Mouse (Mus musculus): ENCODE measurements around the gene Slc7a14. TPM values are rescaled to one million over a fixed set of nuclear protein-coding genes. Genes with fewer than 3 reads are reported as not detected.

Gene Slc7a14
- polyA plus RNA-seq, 1 experiment, result 0.05 TPM

- 82% methylated on average over 4 of the region's 4 CpGs for WGBS
- DNase-seq, result no peak
- Histone ChIP-seq H3K4me1 (ENCODE audit: control insufficient read depth, insufficient read depth, low read length) (no peaks in the 10 kb centered on the region), H3K4me3 (replicated peaks; ENCODE audit: extremely low read depth, low read depth, low read length) (no peak overlapping the region)
- TF ChIP-seq POLR2A (IDR thresholded peaks at IDR 0.05; ENCODE audit: borderline replicate concordance, extremely low read depth, low read depth, low read length) (no peak), CTCF (IDR thresholded peaks at IDR 0.05; ENCODE audit: insufficient read depth, low read length) (no peak)
Measured at GRCm38 (mm10) chr3:31220040-31220439, 90.1 kb downstream of the Slc7a14 start.

DNA sequence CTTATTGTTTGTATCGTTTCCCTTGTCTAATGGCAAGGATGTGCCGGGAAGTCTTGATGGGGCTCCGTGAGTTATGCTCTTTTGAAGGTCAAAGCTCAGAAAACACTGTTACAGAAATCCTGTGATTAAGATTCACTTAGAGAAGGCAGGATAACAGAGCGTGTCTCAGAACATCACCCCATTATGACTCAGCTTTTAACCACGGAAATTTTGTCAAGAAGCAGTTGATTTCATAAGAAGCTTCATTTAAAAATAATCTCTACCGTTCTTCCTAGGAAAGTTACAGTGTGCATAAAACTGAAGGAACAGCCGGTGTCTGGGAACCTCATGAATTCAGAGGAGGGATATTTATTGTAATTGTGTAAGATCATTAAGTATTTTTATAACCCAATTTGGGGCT lies 90.7 kb downstream of the Slc7a14 start:
- WGBS, result 63% methylated on average over 7 of the region's 7 CpGs
- no peak for TF ChIP-seq CTCF (IDR thresholded peaks at IDR 0.05; ENCODE audit: insufficient read depth, low read length)
- no peak for TF ChIP-seq POLR2A (IDR thresholded peaks at IDR 0.05; ENCODE audit: borderline replicate concordance, extremely low read depth, low read depth, low read length)
- H3K4me1 ChIP-seq (ENCODE audit: control insufficient read depth, insufficient read depth, low read length), result no peaks in the 10 kb centered on the region
- no peak overlapping the region for H3K4me3 ChIP-seq (replicated peaks; ENCODE audit: extremely low read depth, low read depth, low read length)
- DNase-seq, result no peak

- WGBS, result 71% methylated on average over 10 of the region's 10 CpGs
- DNase-seq, result no peak
- no peak overlapping the region for H3K4me3 ChIP-seq (replicated peaks; ENCODE audit: extremely low read depth, low read depth, low read length)
- H3K4me1 ChIP-seq (ENCODE audit: control insufficient read depth, insufficient read depth, low read length), result no peaks in the 10 kb centered on the region
- no peak for TF ChIP-seq POLR2A (IDR thresholded peaks at IDR 0.05; ENCODE audit: borderline replicate concordance, extremely low read depth, low read depth, low read length)
- no peak for TF ChIP-seq CTCF (IDR thresholded peaks at IDR 0.05; ENCODE audit: insufficient read depth, low read length)
Measured at GRCm38 (mm10) chr3:31217523-31217922, 92.7 kb downstream of the Slc7a14 start.

DNA sequence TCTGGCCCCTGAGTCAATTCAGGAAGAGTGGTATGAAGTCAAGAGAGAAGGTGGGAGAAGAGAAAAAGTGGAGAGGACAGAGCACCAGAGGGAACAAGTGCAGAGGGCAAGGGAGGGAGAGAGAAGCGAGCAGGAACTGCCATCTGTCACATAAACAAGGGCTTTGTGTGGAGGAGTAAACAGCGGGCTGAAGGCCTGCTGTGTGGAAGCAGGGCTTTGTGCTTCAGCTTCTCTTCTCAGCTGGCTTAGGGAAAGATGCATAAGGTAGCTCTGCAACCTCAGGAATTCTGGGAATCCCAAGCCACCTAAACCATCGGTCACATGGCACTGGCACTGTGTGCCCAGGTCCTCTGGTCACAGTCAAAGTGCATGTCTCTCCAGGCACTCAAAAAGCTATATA lies 96.4 kb downstream of the Slc7a14 start:
- TF ChIP-seq POLR2A (IDR thresholded peaks at IDR 0.05; ENCODE audit: borderline replicate concordance, extremely low read depth, low read depth, low read length) (no peak), CTCF (IDR thresholded peaks at IDR 0.05; ENCODE audit: insufficient read depth, low read length) (no peak)
- 46% methylated on average over 3 of the region's 3 CpGs for WGBS
- no peaks in the 10 kb centered on the region for H3K4me1 ChIP-seq (ENCODE audit: control insufficient read depth, insufficient read depth, low read length)
- no peak for DNase-seq
- H3K4me3 ChIP-seq (replicated peaks; ENCODE audit: extremely low read depth, low read depth, low read length), result no peak overlapping the region

DNA sequence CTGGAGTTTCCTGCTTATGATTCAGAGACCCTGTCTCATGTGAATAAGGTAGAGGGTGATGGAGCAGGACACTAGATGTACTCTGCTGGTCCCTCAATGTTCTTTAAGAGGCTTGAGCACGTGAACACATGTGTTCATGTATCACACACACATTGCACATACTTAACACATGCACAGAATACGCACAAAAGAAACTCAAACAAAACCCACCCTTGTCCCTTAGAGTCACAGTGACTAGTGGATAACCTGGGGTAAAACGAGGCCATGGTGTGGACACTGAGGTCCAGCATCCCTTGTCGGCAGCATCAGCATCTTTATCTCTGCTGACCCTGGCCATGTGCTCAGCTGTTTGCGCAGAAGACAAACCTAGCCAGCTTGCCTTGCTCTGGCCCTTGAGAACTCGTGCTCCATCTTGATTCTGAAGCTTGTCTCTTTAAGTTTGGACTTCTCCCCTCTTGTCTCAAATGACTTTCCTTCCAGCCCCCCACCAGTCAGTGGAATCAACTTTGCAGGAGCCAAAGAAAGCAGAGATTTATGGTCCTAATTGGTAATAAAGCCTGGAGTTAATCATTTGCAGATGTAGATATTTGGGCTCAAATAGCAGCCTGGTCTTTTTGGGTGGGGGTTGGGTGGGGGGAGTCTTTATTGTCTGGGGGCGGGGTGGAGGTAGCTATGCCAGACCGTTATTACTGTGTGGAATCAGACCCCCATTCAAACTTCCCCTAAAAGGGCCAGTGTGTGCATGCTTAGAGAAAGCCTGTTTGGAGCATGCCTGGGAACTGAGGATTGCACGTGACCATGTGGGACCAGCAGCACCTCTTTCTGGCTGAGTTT lies 97.8 kb downstream of the Slc7a14 start:
- TF ChIP-seq POLR2A (IDR thresholded peaks at IDR 0.05; ENCODE audit: borderline replicate concordance, extremely low read depth, low read depth, low read length) (no peak), CTCF (IDR thresholded peaks at IDR 0.05; ENCODE audit: insufficient read depth, low read length) (no peak)
- no peak overlapping the region for H3K4me3 ChIP-seq (replicated peaks; ENCODE audit: extremely low read depth, low read depth, low read length)
- no peak for DNase-seq
- 50% methylated on average over 9 of the region's 9 CpGs for WGBS
- H3K4me1 ChIP-seq (ENCODE audit: control insufficient read depth, insufficient read depth, low read length), result no peaks in the 10 kb centered on the region

GRCm38 (mm10) chr3:31209001-31209400 lies 101.2 kb downstream of the Slc7a14 start:
- WGBS, result 22% methylated on average over 19 of the region's 19 CpGs
- Histone ChIP-seq H3K4me1 (ENCODE audit: control insufficient read depth, insufficient read depth, low read length) (no peaks in the 10 kb centered on the region), H3K4me3 (replicated peaks; ENCODE audit: extremely low read depth, low read depth, low read length) (no peak overlapping the region)
- no peak for DNase-seq
- TF ChIP-seq CTCF (IDR thresholded peaks at IDR 0.05; ENCODE audit: insufficient read depth, low read length), result no peak

GRCm38 (mm10) chr3:31208458-31208994 lies 101.7 kb downstream of the Slc7a14 start:
- no peak for TF ChIP-seq CTCF (IDR thresholded peaks at IDR 0.05; ENCODE audit: insufficient read depth, low read length)
- Histone ChIP-seq H3K4me3 (replicated peaks; ENCODE audit: extremely low read depth, low read depth, low read length) (no peak overlapping the region), H3K4me1 (ENCODE audit: control insufficient read depth, insufficient read depth, low read length) (no peaks in the 10 kb centered on the region)
- no peak for DNase-seq
- WGBS, result 16% methylated on average over 6 of the region's 6 CpGs

DNA sequence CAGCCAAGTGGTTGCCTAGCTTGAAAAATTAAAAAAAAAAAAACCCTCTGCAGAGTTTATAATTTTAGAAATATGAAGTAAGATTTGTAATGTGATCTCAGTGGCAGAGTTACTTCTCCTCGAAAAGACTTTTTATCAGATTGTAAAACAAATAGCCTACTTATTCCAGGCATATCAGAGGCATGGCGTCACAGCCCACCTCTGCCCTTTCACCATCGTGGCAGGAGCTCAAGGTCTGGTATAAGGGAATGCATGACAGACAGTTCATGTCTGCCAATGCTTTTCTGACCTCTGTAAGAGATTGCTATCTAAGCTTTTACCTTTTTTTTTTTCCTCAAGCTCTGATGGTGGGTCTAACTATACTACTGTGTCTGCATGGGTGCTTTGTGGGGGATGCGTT lies 102.1 kb downstream of the Slc7a14 start:
- Histone ChIP-seq H3K4me3 (replicated peaks; ENCODE audit: extremely low read depth, low read depth, low read length) (no peak overlapping the region), H3K4me1 (ENCODE audit: control insufficient read depth, insufficient read depth, low read length) (no peaks in the 10 kb centered on the region)
- TF ChIP-seq POLR2A (IDR thresholded peaks at IDR 0.05; ENCODE audit: borderline replicate concordance, extremely low read depth, low read depth, low read length) (no peak), CTCF (IDR thresholded peaks at IDR 0.05; ENCODE audit: insufficient read depth, low read length) (no peak)
- WGBS, result 29% methylated on average over 4 of the region's 4 CpGs
- no peak for DNase-seq

DNA sequence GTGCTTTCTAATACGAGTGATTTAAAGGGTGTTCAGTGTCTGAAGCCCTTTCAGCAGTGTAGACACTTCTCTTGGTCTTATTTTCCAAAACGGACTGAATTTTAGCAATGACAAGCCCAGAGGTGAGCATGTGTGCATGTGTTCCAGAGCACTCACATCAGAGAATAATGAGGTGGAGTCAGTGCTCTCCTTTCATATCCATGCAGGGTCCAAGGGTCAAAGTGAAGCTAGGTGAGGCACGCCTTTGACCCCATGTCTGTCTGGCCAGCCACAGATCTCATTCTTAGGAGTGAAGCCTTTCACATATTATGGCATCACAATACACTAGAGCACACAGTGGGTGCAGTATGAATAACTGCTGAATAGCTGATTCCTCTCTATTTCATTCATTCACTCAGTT lies 105.0 kb downstream of the Slc7a14 start:
- Histone ChIP-seq H3K4me3 (replicated peaks; ENCODE audit: extremely low read depth, low read depth, low read length) (no peak overlapping the region), H3K4me1 (ENCODE audit: control insufficient read depth, insufficient read depth, low read length) (no peaks in the 10 kb centered on the region)
- TF ChIP-seq CTCF (IDR thresholded peaks at IDR 0.05; ENCODE audit: insufficient read depth, low read length) (no peak), POLR2A (IDR thresholded peaks at IDR 0.05; ENCODE audit: borderline replicate concordance, extremely low read depth, low read depth, low read length) (no peak)
- 78% methylated on average over 3 of the region's 3 CpGs for WGBS
- DNase-seq, result no peak

- DNase-seq, result no peak
- WGBS, result 90% methylated on average over 11 of the region's 11 CpGs
- H3K4me1 ChIP-seq (ENCODE audit: control insufficient read depth, insufficient read depth, low read length), result no peaks in the 10 kb centered on the region
- TF ChIP-seq CTCF (IDR thresholded peaks at IDR 0.05; ENCODE audit: insufficient read depth, low read length), result no peak
- TF ChIP-seq POLR2A (IDR thresholded peaks at IDR 0.05; ENCODE audit: borderline replicate concordance, extremely low read depth, low read depth, low read length), result no peak
- no peak overlapping the region for H3K4me3 ChIP-seq (replicated peaks; ENCODE audit: extremely low read depth, low read depth, low read length)
Measured at GRCm38 (mm10) chr3:31203947-31204346, 106.2 kb downstream of the Slc7a14 start.
